Mouse (Mus musculus) mature B cell (primary cell): ENCODE results near the gene Bet1l.

Experiments
- in situ Hi-C: fragments of 300-500 bp; cut with MboI; formaldehyde crosslinking; loops from 2 replicates; pipeline ENCODE4 v1.14.3; 2019

The Bet1l gene

DNA sequence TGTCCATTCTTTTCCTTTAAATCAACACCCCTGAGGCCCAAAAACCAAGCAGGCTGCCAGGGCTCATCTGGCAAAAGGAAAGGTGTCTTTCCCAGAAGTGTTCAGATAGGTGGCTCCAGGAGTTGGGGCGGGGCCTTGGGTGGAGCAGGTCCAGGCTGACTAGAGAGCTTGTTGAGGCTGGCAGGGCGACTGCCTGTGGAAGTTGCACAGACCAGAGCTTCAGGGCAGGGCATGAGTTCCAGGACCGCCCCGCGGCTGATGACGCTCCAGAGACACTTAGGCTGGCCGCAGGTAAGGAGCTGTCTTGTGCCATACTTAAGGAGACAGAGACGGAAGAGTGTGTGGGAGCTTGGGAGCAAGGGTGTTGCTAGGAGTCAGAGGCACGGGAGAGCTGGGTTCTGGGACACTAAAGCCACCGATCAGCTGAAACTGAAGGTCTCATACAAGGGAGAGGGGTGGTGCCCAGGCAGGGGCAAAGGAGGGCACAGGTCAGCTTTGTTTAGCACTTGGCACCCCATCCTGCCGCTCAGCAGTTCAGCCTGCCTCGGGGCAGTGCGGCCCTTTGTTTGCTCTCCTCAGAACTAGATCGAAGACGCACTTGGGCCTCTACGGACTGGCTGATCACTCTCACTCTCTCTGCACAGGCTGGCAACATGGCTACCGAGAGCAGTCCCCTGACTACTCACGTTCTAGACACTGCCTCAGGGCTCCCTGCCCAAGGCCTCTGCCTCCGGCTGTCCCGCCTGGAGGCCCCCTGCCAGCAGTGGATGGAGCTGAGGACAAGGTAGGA is 22.2 kb downstream of the Bet1l start, which contains the start of gene Urah:
Gene Urah, plus strand, starts transcription at position 51 of the 790 bp plus-strand sequence.
- in situ Hi-C loops, result no loop called here

DNA sequence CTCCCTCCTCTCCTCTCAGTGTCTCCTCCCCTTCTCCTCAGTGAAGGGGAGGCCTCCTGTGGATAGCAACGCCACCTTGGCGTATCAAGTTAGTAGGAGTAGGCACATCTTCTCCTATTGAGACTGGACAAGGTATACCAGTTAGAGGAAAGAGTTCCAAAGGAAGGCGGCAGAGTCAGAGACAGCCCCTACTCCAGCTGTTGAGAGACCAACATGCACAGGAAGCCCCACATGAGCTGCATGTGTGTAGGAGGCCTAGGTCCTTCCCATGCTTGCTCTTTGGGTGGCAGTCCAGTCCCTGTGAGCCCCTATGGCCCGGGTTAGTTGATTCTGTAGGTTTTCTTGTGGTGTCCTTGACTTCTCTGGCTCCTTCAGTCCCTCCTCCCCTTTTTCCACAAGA is 24.0 kb downstream of the Bet1l start:
- in situ Hi-C loops, result no loop called here

DNA sequence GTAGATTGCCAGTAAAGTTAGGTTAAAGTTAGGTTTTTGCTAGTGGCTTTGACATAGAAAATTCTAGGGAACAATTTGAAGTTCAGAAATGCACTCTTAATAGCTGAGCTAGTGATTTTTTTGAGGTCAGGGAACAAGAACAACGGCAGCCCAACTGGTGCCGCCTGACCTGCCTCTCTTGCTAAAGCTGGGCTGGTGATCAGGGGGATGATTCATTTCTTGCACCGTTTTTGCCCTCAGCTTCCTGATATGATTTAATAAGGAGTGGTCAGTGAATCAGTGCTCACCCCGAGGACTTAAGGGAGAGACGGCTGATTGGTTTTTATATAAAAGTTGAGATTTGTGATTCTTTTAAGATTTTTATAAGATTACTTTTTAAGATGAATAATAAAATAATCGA is 25.9 kb downstream of the Bet1l start:
- in situ Hi-C loops, result no loop called here

DNA sequence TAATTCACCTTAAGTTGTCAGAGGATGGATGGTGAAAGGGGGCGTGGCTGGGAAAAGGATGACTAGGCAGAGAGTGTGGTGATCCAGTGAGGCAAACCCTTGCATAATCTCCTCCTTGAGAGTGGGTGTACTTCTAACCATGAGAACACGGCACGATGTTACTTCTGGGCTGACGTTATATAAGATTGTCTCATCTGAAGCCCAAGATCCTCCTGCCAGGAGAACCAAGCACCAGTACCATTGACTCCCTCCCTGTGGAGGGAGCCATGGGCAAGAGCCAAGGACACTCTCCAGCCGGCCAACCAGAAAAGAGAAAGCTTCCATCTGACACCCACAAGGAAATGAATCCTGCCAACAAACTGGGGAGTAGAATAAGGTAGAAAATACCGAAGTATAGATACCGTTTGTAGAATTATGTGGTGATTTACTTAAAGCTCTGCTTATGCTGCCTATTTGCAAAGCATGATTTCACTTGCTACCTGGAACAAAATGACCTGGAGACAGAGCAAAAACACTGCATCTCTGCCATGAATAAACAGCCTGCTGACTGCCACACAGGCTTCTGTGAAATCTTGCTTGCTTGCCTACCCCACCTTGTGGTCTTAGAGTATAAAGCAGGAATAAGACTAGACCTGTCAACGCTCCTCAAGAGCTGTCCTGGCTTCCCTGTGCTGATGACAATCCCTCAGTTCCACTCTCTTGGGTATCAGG is 29.1 kb downstream of the Bet1l start:
- in situ Hi-C loops, result no loop called here

DNA sequence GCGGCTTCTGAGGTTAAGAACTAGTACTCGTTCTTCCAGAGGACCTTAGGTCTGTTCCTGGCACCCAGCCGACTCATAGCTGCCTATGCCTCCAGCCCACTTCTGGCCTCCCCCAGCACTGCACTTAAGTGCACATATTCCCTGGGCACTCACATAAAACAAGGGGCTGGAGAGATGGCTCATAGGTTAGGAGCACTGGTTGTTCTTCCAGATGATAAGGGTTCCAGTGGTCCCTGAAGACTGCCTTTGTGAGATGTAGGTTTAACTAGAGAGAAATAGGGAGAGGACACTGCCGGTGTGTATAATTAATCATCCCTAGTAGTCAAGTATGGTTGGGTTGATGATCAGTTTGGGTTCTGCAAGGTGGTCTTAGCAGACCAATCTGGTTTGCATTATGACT is 34.6 kb downstream of the Bet1l start:
- in situ Hi-C loops, result no loop called here

DNA sequence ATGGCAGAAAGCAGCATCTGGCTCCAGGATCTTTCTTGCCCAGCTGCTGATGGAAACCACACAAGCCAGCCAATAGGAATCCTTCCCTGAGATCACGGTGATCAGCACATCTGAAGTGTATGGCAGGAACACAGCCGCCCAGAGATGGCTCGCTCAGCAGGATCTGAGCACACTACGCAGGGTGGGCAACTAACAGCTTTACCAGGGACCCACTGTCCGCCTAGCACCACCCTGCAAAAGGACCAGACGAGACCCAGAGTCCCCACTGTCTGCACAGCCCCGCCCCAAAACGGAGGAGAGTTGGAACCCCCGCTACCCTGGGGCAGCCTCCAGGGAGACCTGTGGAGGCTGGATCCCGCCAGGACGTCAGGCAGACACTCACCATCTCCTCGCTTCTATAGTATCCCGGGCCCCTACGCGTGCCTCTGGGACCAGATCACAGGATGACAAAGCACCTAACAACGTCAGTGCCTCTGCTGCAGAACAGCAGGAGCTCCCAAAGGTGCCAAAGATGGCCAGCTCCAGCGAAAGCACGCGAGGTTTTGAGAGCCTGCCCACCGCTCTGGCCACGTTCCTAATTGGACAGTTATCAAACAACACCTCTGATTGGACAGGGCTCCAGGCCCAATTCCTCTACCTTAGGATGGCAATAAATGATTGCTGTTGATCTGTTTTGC is 35.6 kb downstream of the Bet1l start, which contains the start of gene Zfp941:
Gene Zfp941, minus strand, starts transcription at position 526 of the 677 bp plus-strand sequence.
- in situ Hi-C loops, result no loop called here

DNA sequence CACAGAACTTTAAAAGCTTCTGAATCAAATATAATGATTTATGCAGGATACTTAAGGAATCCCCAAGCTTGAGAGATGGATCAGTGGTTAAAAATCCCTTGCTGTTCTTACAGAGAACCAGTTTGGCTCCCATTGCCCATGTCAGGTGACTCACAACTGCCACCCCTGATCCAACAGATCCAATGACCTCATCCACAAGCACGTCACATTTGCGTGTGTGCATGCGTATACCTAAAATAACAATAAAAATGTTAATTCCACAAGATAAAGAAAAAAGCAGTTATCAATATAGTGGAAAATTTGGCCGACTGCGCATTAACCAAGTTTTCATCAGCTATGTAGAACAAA is 36.1 kb downstream of the Bet1l start:
- in situ Hi-C loops, result no loop called here

DNA sequence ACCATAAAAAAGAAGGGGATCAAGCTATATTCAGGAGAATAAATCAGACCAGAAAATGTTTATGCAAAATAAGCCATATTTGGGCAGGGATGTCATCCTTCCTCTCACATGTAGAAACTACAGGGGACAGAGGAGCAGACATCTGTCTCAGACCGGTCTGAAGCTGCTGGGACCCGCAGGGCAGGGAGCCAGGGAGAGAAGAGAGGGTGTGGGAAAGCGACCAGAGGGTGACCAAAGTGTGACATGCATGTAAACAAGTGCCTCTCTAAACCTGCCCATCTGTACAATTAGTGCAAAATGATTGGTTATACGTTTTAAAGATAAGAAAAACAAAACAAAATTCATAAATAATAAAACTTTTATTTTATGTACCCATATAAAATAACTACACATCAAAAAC is 37.2 kb downstream of the Bet1l start:
- in situ Hi-C loops, result no loop called here

DNA sequence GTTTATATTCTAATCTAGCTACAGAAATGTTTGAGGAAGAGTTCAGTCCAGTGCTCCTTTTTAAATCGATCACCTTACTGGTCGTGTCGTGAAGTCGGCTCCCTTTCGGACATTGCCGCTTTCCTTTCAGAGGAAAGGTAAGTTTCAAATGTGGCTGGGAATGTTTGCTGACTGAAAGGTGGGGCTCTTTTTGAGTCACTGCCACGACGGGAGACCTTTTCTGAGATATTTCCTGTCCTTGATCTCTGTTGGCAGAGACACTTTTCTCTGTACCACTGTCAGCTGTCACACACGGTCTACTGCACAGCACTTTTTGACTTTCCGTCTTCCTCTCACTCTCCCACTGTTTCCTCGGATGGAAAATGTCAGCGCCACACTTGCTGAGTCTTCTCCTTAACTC is 44.5 kb downstream of the Bet1l start:
- in situ Hi-C loops, result no loop called here

DNA sequence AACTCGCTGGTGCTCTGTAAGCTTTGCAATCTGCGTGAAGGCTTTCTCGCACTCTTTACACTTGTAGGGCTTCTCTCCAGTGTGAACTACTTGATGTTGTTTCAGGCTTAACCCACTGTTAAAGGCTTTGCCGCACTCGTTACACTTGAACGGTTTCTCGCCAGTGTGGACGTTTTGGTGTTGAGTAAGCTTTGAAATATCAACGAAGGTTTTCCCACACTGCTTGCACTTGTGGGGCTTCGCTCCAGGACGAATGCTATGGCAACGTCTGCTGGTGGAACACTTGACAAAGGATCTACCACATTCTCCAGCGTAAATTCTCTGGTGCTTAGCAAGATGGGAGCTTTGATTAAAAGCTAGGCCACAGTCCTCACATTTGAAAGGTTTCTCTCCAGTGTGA is 45.7 kb downstream of the Bet1l start:
- in situ Hi-C loops, result no loop called here

DNA sequence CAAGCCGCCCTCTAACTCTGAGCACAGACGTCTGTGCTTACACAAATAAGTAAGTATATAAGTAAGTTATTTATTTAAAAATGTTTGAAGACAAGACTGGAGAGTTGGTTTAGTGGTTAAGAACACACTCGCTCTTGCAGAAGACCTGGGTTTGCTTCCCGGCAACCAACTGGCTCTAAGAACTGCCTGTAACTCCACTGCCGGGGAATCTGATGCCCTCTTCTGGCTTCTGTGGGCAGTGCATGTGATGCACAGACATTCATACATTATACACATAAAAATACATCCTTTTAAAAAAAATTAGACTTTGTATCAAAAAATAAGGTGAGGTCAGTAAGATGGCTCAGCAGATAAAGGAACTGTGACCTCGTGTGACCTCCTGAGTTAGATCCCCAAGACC is 46.9 kb downstream of the Bet1l start:
- in situ Hi-C loops, result no loop called here

DNA sequence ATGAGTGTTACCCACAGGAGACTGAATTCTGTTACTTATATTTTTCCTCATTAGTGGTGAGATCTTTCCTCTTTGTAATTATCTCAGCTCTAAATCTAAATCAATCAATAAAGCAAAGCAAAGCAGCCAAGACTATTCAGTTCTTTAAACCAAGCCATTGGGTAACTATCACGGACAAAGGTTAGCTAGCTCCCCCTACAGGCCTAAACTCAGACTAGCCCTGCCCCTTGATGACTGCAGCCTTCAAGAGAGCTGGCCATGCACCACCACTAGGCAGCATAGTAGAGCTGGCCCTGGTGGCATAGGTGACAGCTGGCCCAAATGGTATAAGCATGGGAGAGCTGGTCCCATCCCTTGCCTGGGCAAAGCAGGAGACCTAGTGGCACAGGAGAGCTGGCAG is 51.7 kb downstream of the Bet1l start:
- in situ Hi-C loops, result no loop called here
